Mouse (Mus musculus) layer of hippocampus, adult 9-10 months (tissue): ENCODE measurements around the gene Eea1.
A peak's percentile ranks its signal among the peaks of the same experiment; 100 is the strongest.

ENCODE experiments used
- DNase-seq: peaks from one replicate; pipeline ENCODE4 v3.0.0; 2022; ENCODE audit warnings: low spot score

Eea1 gene

GRCm38 (mm10) chr10:95949410-95949809 is 9.0 kb downstream of the Eea1 start:
- DNase-seq, result no peak

- DNase-seq, result no peak
Observed at GRCm38 (mm10) chr10:95950194-95950593, 9.7 kb downstream of the Eea1 start.

- DNase-seq, result no peak
Observed at GRCm38 (mm10) chr10:95950797-95951196, 10.3 kb downstream of the Eea1 start.

- no peak for DNase-seq
Observed at GRCm38 (mm10) chr10:95951346-95951745, 10.9 kb downstream of the Eea1 start.

- no peak for DNase-seq
Observed at GRCm38 (mm10) chr10:95956629-95957028, 16.2 kb downstream of the Eea1 start.

- DNase-seq, result no peak
Observed at GRCm38 (mm10) chr10:95957574-95957973, 17.1 kb downstream of the Eea1 start.

GRCm38 (mm10) chr10:95964679-95965078 is 24.2 kb downstream of the Eea1 start:
- DNase-seq, result no peak

- DNase-seq, result no peak
Observed at GRCm38 (mm10) chr10:95969694-95970093, 29.2 kb downstream of the Eea1 start.

- DNase-seq, result no peak
Observed at GRCm38 (mm10) chr10:95970744-95971212, 30.3 kb downstream of the Eea1 start.

- no peak for DNase-seq
Observed at GRCm38 (mm10) chr10:95971341-95971740, 30.9 kb downstream of the Eea1 start.

GRCm38 (mm10) chr10:95971942-95972341 is 31.5 kb downstream of the Eea1 start:
- DNase-seq, result no peak

- DNase-seq, result no peak
Observed at GRCm38 (mm10) chr10:95974462-95974861, 34.0 kb downstream of the Eea1 start.

- DNase-seq, result no peak
Observed at GRCm38 (mm10) chr10:95976798-95977197, 36.3 kb downstream of the Eea1 start.

GRCm38 (mm10) chr10:95989731-95990130 is 49.3 kb downstream of the Eea1 start:
- DNase-seq, result no peak

GRCm38 (mm10) chr10:95991176-95991575 is 50.7 kb downstream of the Eea1 start:
- no peak for DNase-seq

- no peak for DNase-seq
Observed at GRCm38 (mm10) chr10:96000904-96001303, 60.5 kb downstream of the Eea1 start.

GRCm38 (mm10) chr10:96015738-96016137 is 75.3 kb downstream of the Eea1 start:
- DNase-seq, result no peak

GRCm38 (mm10) chr10:96017418-96017817 is 77.0 kb downstream of the Eea1 start:
- no peak for DNase-seq

GRCm38 (mm10) chr10:96033356-96033984 is 93.0 kb downstream of the Eea1 start:
- DNase-seq, result peak; percentile 29

GRCm38 (mm10) chr10:96034106-96034505 is 93.7 kb downstream of the Eea1 start:
- DNase-seq, result no peak

GRCm38 (mm10) chr10:96035951-96036350 is 95.5 kb downstream of the Eea1 start:
- DNase-seq, result no peak

GRCm38 (mm10) chr10:96044216-96044615 is 103.8 kb downstream of the Eea1 start:
- DNase-seq, result no peak

- DNase-seq, result no peak
Observed at GRCm38 (mm10) chr10:96047960-96048536, 107.6 kb downstream of the Eea1 start.

GRCm38 (mm10) chr10:96048550-96048949 is 108.1 kb downstream of the Eea1 start:
- DNase-seq, result no peak
